Mouse (Mus musculus) myocyte (in vitro differentiated cells): ENCODE data around the gene Ptprm. TPM values are rescaled to one million over a fixed set of nuclear protein-coding genes. Genes with fewer than 3 reads are reported as not detected.

Experiments
- H3K27me3 ChIP-seq: one replicate; pipeline ENCODE4 v1.6.1; 2011; ENCODE audit not compliant: control insufficient read depth, insufficient read depth, insufficient read length
- H3K36me3 ChIP-seq: one replicate; pipeline ENCODE4 v1.6.1; 2011; ENCODE audit not compliant: control insufficient read depth, insufficient read depth
- H3K4me2 ChIP-seq: one replicate; pipeline ENCODE4 v1.6.1; 2011; ENCODE audit warnings: low read depth, control low read depth
- H3K4me3 ChIP-seq: one replicate; pipeline ENCODE4 v1.5.1; 2011; ENCODE audit warnings: mild to moderate bottlenecking, control low read depth, moderate library complexity
- H3K79me2 ChIP-seq: one replicate; pipeline ENCODE4 v1.6.1; 2011; ENCODE audit not compliant: control insufficient read depth, insufficient read depth
- H3ac ChIP-seq: one replicate; pipeline ENCODE4 v1.6.1; 2011; ENCODE audit not compliant: control insufficient read depth, insufficient read length
- CEBPB ChIP-seq: IDR thresholded peaks from 2 replicates; pipeline ENCODE4 v1.6.1; 2011; ENCODE audit warnings: mild to moderate bottlenecking, moderate library complexity; ENCODE audit not compliant: poor library complexity, insufficient read depth, severe bottlenecking
- E2F4 ChIP-seq: IDR thresholded peaks from one replicate; pipeline ENCODE4 v1.6.1; 2011; ENCODE audit warnings: mild to moderate bottlenecking, control low read depth, moderate library complexity; ENCODE audit not compliant: insufficient read depth
- MAX ChIP-seq: IDR thresholded peaks from one replicate; pipeline ENCODE4 v1.6.1; 2011; ENCODE audit warnings: low read depth, mild to moderate bottlenecking, control low read depth
- MYOD1 ChIP-seq, 3 experiments: IDR thresholded peaks; one replicate each; pipeline ENCODE4 v1.6.1; 2011; ENCODE audit warnings: control low read depth in 2 of 3, low read depth in 2 of 3, mild to moderate bottlenecking in 2 of 3, moderate library complexity in 1 of 3; ENCODE audit not compliant: insufficient read length in 2 of 3, control insufficient read depth in 1 of 3
- MYOG ChIP-seq, 3 experiments: IDR thresholded peaks; one replicate each; pipeline ENCODE4 v1.6.1; 2011; ENCODE audit warnings: control low read depth in 2 of 3, low read depth in 2 of 3, mild to moderate bottlenecking in 2 of 3; ENCODE audit not compliant: insufficient read length in 2 of 3, control insufficient read depth in 1 of 3, insufficient read depth in 1 of 3
- POLR2A ChIP-seq: IDR thresholded peaks from one replicate; pipeline ENCODE4 v1.6.1; 2011; ENCODE audit warnings: low read depth, mild to moderate bottlenecking, control low read depth, moderate library complexity; ENCODE audit not compliant: insufficient read length
- POLR2AphosphoS2 ChIP-seq: IDR thresholded peaks from one replicate; pipeline ENCODE4 v1.6.1; 2011; ENCODE audit warnings: low read depth, control low read depth; ENCODE audit not compliant: insufficient read length
- REST ChIP-seq: IDR thresholded peaks from one replicate; pipeline ENCODE4 v1.6.1; 2011; ENCODE audit warnings: mild to moderate bottlenecking, control low read depth, moderate library complexity; ENCODE audit not compliant: insufficient read depth, insufficient read length
- SRF ChIP-seq: IDR thresholded peaks from one replicate; pipeline ENCODE4 v1.6.1; 2011; ENCODE audit warnings: low read depth; ENCODE audit not compliant: control insufficient read depth, insufficient read length
- TCF12 ChIP-seq: IDR thresholded peaks from one replicate; pipeline ENCODE4 v1.6.1; 2011; ENCODE audit warnings: mild to moderate bottlenecking, control low read depth; ENCODE audit not compliant: poor library complexity, insufficient read depth, severe bottlenecking
- TCF3 ChIP-seq: IDR thresholded peaks from one replicate; pipeline ENCODE4 v1.6.1; 2011; ENCODE audit warnings: low read depth, control low read depth; ENCODE audit not compliant: insufficient read length
- USF1 ChIP-seq: IDR thresholded peaks from one replicate; pipeline ENCODE4 v1.6.1; 2011; ENCODE audit warnings: low read depth, mild to moderate bottlenecking, control low read depth, moderate library complexity
- polyA plus RNA-seq: library from polyadenylated mRNA; unstranded; fragments of >200 nt; fragmentation: generic; extraction: Trizol; gene quantifications from one replicate; pipeline ENCODE4 v1.2.1, GENCODE M21; 2012; ENCODE audit warnings: missing spikeins

Gene Ptprm
- polyA plus RNA-seq, 1 experiment = 6.5 TPM

- H3ac ChIP-seq = no peak overlapping the region
- TF ChIP-seq USF1 (no peak), MYOG (IDR thresholded peaks at IDR 0.05; ENCODE audit: control insufficient read depth in 1 of 3, insufficient read depth in 1 of 3, insufficient read length in 2 of 3, low read depth in 2 of 3) (peak in 2 of 3 experiments; percentile 26 to 45), REST (no peak), TCF3 (no peak), SRF (no peak), MAX (no peak), POLR2AphosphoS2 (no peak)
Measured at GRCm38 (mm10) chr17:67266270-67266669, 88.0 kb downstream of the Ptprm start.

DNA sequence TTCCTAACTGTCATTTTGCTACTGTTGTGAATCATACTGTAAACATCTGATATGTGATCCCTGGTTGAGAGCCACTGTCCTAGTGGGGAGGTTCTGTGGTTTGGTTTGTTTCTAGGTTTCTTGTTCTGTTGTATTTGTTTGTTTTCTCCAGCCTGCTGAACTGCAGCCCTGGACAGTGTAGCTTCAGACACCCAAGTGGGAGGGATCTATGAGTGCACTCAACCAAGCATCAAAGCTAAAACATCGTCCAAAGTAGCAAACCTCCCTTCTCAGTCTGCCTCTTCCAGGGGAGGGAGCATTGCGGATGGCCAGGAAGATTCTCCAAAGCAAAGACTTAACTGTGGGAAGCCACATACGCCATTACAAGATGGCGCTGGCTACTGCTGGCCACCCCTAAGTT, 88.7 kb downstream of the Ptprm start:
- Histone ChIP-seq H3K27me3 (no peaks in the 10 kb centered on the region), H3ac (no peak overlapping the region), H3K79me2 (no peaks in the 10 kb centered on the region), H3K4me3 (no peak overlapping the region), H3K36me3 (peaks cover 3% of the 10 kb centered on the region), H3K4me2 (no peak overlapping the region)
- TF ChIP-seq TCF3 (no peak), MYOD1 (IDR thresholded peaks at IDR 0.05; ENCODE audit: control insufficient read depth in 1 of 3, insufficient read length in 2 of 3, low read depth in 2 of 3) (no peak), SRF (no peak), POLR2AphosphoS2 (no peak)

More at GRCm38 (mm10) chr17:67266270-67266669, 88.0 kb downstream of the Ptprm start:
- no peak overlapping the region for H3K4me3 ChIP-seq
- no peaks in the 10 kb centered on the region for H3K79me2 ChIP-seq
- H3K36me3 ChIP-seq = peaks cover 3% of the 10 kb centered on the region
- H3K27me3 ChIP-seq = no peaks in the 10 kb centered on the region
- no peak overlapping the region for H3K4me2 ChIP-seq

GRCm38 (mm10) chr17:67264716-67265115, 89.5 kb downstream of the Ptprm start:
- Histone ChIP-seq H3K36me3 (peaks cover 3% of the 10 kb centered on the region), H3K4me2 (no peak overlapping the region), H3K4me3 (no peak overlapping the region), H3K27me3 (no peaks in the 10 kb centered on the region), H3K79me2 (no peaks in the 10 kb centered on the region), H3ac (no peak overlapping the region)
- TF ChIP-seq POLR2AphosphoS2 (no peak), REST (no peak), MYOD1 (IDR thresholded peaks at IDR 0.05; ENCODE audit: control insufficient read depth in 1 of 3, insufficient read length in 2 of 3, low read depth in 2 of 3) (no peak), TCF12 (no peak), MYOG (IDR thresholded peaks at IDR 0.05; ENCODE audit: control insufficient read depth in 1 of 3, insufficient read depth in 1 of 3, insufficient read length in 2 of 3, low read depth in 2 of 3) (no peak), CEBPB (no peak), E2F4 (no peak), POLR2A (no peak), USF1 (no peak), MAX (no peak), SRF (no peak), TCF3 (no peak)

DNA sequence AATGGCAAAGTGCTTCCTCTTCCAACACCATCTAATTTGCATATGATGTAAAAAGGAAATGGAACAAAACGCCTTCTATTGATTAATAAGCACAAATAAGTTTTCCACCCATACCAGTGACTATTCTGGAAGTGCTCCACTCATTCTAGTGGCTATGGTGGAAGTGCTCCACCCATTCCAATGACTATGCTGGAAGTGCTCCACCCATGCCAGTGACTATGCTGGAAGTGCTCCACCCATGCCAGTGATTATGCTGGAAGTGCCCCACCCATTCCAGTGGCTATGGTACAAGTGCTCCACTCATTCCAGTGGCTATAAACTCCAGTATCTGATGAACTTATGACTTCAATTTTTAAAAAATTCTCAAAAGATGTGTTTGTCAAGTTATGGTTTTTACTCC, 91.2 kb downstream of the Ptprm start:
- H3K36me3 ChIP-seq = peaks cover 3% of the 10 kb centered on the region
- H3K4me3 ChIP-seq = no peak overlapping the region
- TF ChIP-seq USF1 = no peak
- TF ChIP-seq POLR2A = no peak
- TF ChIP-seq MAX = no peak
- no peak for TF ChIP-seq MYOD1 (IDR thresholded peaks at IDR 0.05; ENCODE audit: control insufficient read depth in 1 of 3, insufficient read length in 2 of 3, low read depth in 2 of 3)
- no peak for TF ChIP-seq REST
- TF ChIP-seq TCF3 = no peak
- TF ChIP-seq POLR2AphosphoS2 = no peak
- TF ChIP-seq E2F4 = no peak
- TF ChIP-seq CEBPB = no peak
- TF ChIP-seq MYOG (IDR thresholded peaks at IDR 0.05; ENCODE audit: control insufficient read depth in 1 of 3, insufficient read depth in 1 of 3, insufficient read length in 2 of 3, low read depth in 2 of 3) = no peak
- TF ChIP-seq TCF12 = no peak
- TF ChIP-seq SRF = no peak
- H3K79me2 ChIP-seq = no peaks in the 10 kb centered on the region
- no peak overlapping the region for H3ac ChIP-seq
- no peaks in the 10 kb centered on the region for H3K27me3 ChIP-seq
- no peak overlapping the region for H3K4me2 ChIP-seq

DNA sequence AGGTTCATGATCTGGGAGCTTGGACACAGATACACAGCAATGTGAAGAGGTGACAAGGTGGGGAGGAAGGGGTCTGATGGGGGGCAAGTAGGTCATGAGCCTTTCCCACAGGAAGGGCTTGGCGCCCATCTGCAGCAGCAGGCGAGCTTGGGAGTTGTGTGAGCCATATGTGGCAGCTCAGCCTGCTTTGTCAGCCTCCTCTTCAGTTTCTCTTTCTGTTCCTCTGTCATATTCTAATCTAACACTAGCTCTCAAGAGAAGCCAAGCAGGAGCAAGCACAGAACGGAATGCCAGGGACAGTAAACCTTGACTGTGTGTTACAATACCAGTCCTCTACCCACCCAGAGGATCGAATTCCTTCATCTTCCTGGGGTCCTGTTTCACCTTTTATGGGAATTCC, 94.2 kb downstream of the Ptprm start:
- TF ChIP-seq SRF (no peak), USF1 (no peak), POLR2A (no peak), CEBPB (no peak), POLR2AphosphoS2 (no peak), E2F4 (no peak), TCF12 (no peak), MYOD1 (IDR thresholded peaks at IDR 0.05; ENCODE audit: control insufficient read depth in 1 of 3, insufficient read length in 2 of 3, low read depth in 2 of 3) (no peak), TCF3 (no peak), MAX (no peak), MYOG (IDR thresholded peaks at IDR 0.05; ENCODE audit: control insufficient read depth in 1 of 3, insufficient read depth in 1 of 3, insufficient read length in 2 of 3, low read depth in 2 of 3) (no peak), REST (no peak)
- Histone ChIP-seq H3K4me2 (no peak overlapping the region), H3ac (no peak overlapping the region), H3K27me3 (no peaks in the 10 kb centered on the region), H3K79me2 (no peaks in the 10 kb centered on the region), H3K36me3 (no peaks in the 10 kb centered on the region), H3K4me3 (no peak overlapping the region)
